Mouse (Mus musculus) embryo, embryonic 11 days (tissue): ENCODE measurements around the gene Cgnl1.

Experiments used
- DNase-seq: peaks from one replicate; pipeline ENCODE4 v3.0.0-alpha.2; 2015

Cgnl1 gene

GRCm38 (mm10) chr9:71709199-71709598 lies 62.2 kb downstream of the Cgnl1 start:
- no peak for DNase-seq

GRCm38 (mm10) chr9:71707989-71708388 lies 63.4 kb downstream of the Cgnl1 start:
- DNase-seq = no peak

GRCm38 (mm10) chr9:71704332-71705014 lies 66.9 kb downstream of the Cgnl1 start:
- DNase-seq = no peak

GRCm38 (mm10) chr9:71699087-71699486 lies 72.3 kb downstream of the Cgnl1 start:
- DNase-seq = no peak

- DNase-seq = no peak
Observed at GRCm38 (mm10) chr9:71698116-71698515, 73.3 kb downstream of the Cgnl1 start.

- DNase-seq = no peak
Observed at GRCm38 (mm10) chr9:71697189-71697588, 74.2 kb downstream of the Cgnl1 start.

GRCm38 (mm10) chr9:71696762-71697161 lies 74.6 kb downstream of the Cgnl1 start:
- DNase-seq = no peak

GRCm38 (mm10) chr9:71695133-71695532 lies 76.3 kb downstream of the Cgnl1 start:
- no peak for DNase-seq

- no peak for DNase-seq
Observed at GRCm38 (mm10) chr9:71694223-71694622, 77.2 kb downstream of the Cgnl1 start.

- DNase-seq = no peak
Observed at GRCm38 (mm10) chr9:71693771-71694170, 77.6 kb downstream of the Cgnl1 start.

GRCm38 (mm10) chr9:71692165-71692564 lies 79.2 kb downstream of the Cgnl1 start:
- DNase-seq = no peak

GRCm38 (mm10) chr9:71689369-71690073 lies 81.9 kb downstream of the Cgnl1 start:
- DNase-seq = no peak

- no peak for DNase-seq
Observed at GRCm38 (mm10) chr9:71686463-71686862, 84.9 kb downstream of the Cgnl1 start.

- no peak for DNase-seq
Observed at GRCm38 (mm10) chr9:71684772-71685171, 86.6 kb downstream of the Cgnl1 start.

GRCm38 (mm10) chr9:71680381-71680780 lies 91.0 kb downstream of the Cgnl1 start:
- DNase-seq = no peak

GRCm38 (mm10) chr9:71679103-71679815 lies 92.1 kb downstream of the Cgnl1 start:
- no peak for DNase-seq

GRCm38 (mm10) chr9:71676988-71677688 lies 94.3 kb downstream of the Cgnl1 start:
- DNase-seq = no peak

GRCm38 (mm10) chr9:71675799-71676414 lies 95.5 kb downstream of the Cgnl1 start:
- no peak for DNase-seq

GRCm38 (mm10) chr9:71675216-71675615 lies 96.2 kb downstream of the Cgnl1 start:
- no peak for DNase-seq

- DNase-seq = no peak
Observed at GRCm38 (mm10) chr9:71674476-71674875, 96.9 kb downstream of the Cgnl1 start.

- DNase-seq = no peak
Observed at GRCm38 (mm10) chr9:71672495-71672894, 98.9 kb downstream of the Cgnl1 start.

- no peak for DNase-seq
Observed at GRCm38 (mm10) chr9:71670677-71671076, 100.7 kb downstream of the Cgnl1 start.

GRCm38 (mm10) chr9:71667616-71668015 lies 103.8 kb downstream of the Cgnl1 start:
- DNase-seq = no peak
